Mouse (Mus musculus) embryonic facial prominence, embryonic 15.5 days (tissue): ENCODE results near the gene Apoe. TPM values are rescaled to one million over a fixed set of nuclear protein-coding genes. Genes with fewer than 3 reads are reported as not detected.

ENCODE experiments used
- ATAC-seq: fragments of 200-750 bp; cut with Nextera tagmentation; 2 replicates; pipeline ENCODE4 v1.8.0; 2017; ENCODE audit warnings: low read depth, moderate TSS enrichment; ENCODE audit not compliant: insufficient number of reproducible peaks, low FRiP score, low TSS enrichment
- H3K27ac ChIP-seq: fragments of 300-500 bp; sonication (generic); replicated peaks from 2 replicates; pipeline ENCODE4 v1.5.1; 2015; ENCODE audit warnings: mild to moderate bottlenecking, inconsistent platforms
- H3K27me3 ChIP-seq: fragments of 300-500 bp; sonication (generic); 2 replicates; pipeline ENCODE4 v1.6.1; 2015; ENCODE audit warnings: inconsistent platforms
- H3K36me3 ChIP-seq: fragments of 300-500 bp; sonication (generic); 2 replicates; pipeline ENCODE4 v1.6.1; 2015; ENCODE audit warnings: mild to moderate bottlenecking, inconsistent platforms
- H3K4me1 ChIP-seq: fragments of 300-500 bp; sonication (generic); 2 replicates; pipeline ENCODE4 v1.6.1; 2015; ENCODE audit warnings: inconsistent platforms
- H3K4me2 ChIP-seq: fragments of 300-500 bp; sonication (generic); replicated peaks from 2 replicates; pipeline ENCODE4 v1.6.1; 2015; ENCODE audit warnings: mild to moderate bottlenecking, inconsistent platforms
- H3K4me3 ChIP-seq: fragments of 300-500 bp; sonication (generic); replicated peaks from 2 replicates; pipeline ENCODE4 v1.5.1; 2015; ENCODE audit warnings: mild to moderate bottlenecking, inconsistent platforms
- H3K9ac ChIP-seq: fragments of 300-500 bp; sonication (generic); 2 replicates; pipeline ENCODE4 v1.6.1; 2015; ENCODE audit warnings: inconsistent platforms
- H3K9me3 ChIP-seq: fragments of 300-500 bp; sonication (generic); replicated peaks from 2 replicates; pipeline ENCODE4 v1.6.1; 2016; ENCODE audit warnings: inconsistent platforms
- WGBS: fragments of 180-500 bp; shearing (Covaris S2); methylation state at CpG from one replicate; pipeline ENCODE4 v1.1.7; 2015; 5-methylcytosine and 5-hydroxymethylcytosine counted together
- polyA plus RNA-seq: library from polyadenylated mRNA; unstranded; fragments of >200 nt; fragmentation: Nextera tagmentation; extraction: Ambion mirVana; gene quantifications from 2 replicates; pipeline ENCODE4 v1.2.1, GENCODE M21; 2015

The Apoe gene
- polyA plus RNA-seq: 442 and 474 TPM in 2 replicates

GRCm38 (mm10) chr7:19698907-19699826 is at the start of gene Apoe:
Apoe (minus strand) TSS chr7:19699188.
- H3K27me3 ChIP-seq: no peaks in the 10 kb centered on the region
- H3K4me3 ChIP-seq: peak within 1 kb of the TSS; percentile 41
- peak within 1 kb of the TSS; percentile 80 for H3K4me2 ChIP-seq
- WGBS: under 1% methylated on average over 20 of the region's 20 CpGs
- peak within 1 kb of the TSS; percentile 21 for H3K9ac ChIP-seq
- H3K4me1 ChIP-seq: peaks cover 34% of the 10 kb centered on the region
- ATAC-seq: peak; percentile 48
- H3K27ac ChIP-seq: peak within 1 kb of the TSS; percentile 36
- no peaks in the 10 kb centered on the region for H3K9me3 ChIP-seq
- H3K36me3 ChIP-seq: peaks cover 31% of the 10 kb centered on the region

- peaks cover 46% of the 10 kb centered on the region for H3K4me1 ChIP-seq
- H3K36me3 ChIP-seq: peaks cover 4% of the 10 kb centered on the region; the same call in 1 of the 2 replicates
- no peaks in the 10 kb centered on the region for H3K27me3 ChIP-seq
- 6% methylated on average over 25 of the region's 25 CpGs for WGBS
- no peak overlapping the region for H3K9ac ChIP-seq
- ATAC-seq: no peak
- H3K4me3 ChIP-seq: peak overlapping the region; percentile 87
- no peaks in the 10 kb centered on the region for H3K9me3 ChIP-seq
- peak overlapping the region; percentile 40 for H3K27ac ChIP-seq
- H3K4me2 ChIP-seq: peak overlapping the region; percentile 74
Measured at GRCm38 (mm10) chr7:19747420-19748218, 48.6 kb upstream of the Apoe start.

GRCm38 (mm10) chr7:19746426-19747201 is 47.6 kb upstream of the Apoe start:
- no peak for ATAC-seq

GRCm38 (mm10) chr7:19745971-19746370 is 47.0 kb upstream of the Apoe start:
- H3K27ac ChIP-seq: no peak overlapping the region
- no peaks in the 10 kb centered on the region for H3K27me3 ChIP-seq
- no peak overlapping the region for H3K4me2 ChIP-seq
- H3K4me1 ChIP-seq: peaks cover 53% of the 10 kb centered on the region
- peaks cover 4% of the 10 kb centered on the region; the same call in 1 of the 2 replicates for H3K36me3 ChIP-seq
- WGBS: 85% methylated on average over 8 of the region's 10 CpGs
- no peak for ATAC-seq
- no peak overlapping the region for H3K4me3 ChIP-seq
- no peaks in the 10 kb centered on the region for H3K9me3 ChIP-seq
- H3K9ac ChIP-seq: no peak overlapping the region

More at GRCm38 (mm10) chr7:19746426-19747201, 47.6 kb upstream of the Apoe start:
- Histone ChIP-seq H3K27me3 (no peaks in the 10 kb centered on the region), H3K9me3 (no peaks in the 10 kb centered on the region), H3K4me3 (peak overlapping the region; percentile 87; the same call in 1 of the 2 replicates), H3K36me3 (peaks cover 4% of the 10 kb centered on the region; the same call in 1 of the 2 replicates), H3K4me2 (peak overlapping the region; percentile 74), H3K4me1 (peaks cover 51% of the 10 kb centered on the region), H3K27ac (peak overlapping the region; percentile 40), H3K9ac (no peak overlapping the region)
- WGBS: 23% methylated on average over 6 of the region's 6 CpGs

GRCm38 (mm10) chr7:19744590-19745385 is 45.8 kb upstream of the Apoe start:
- Histone ChIP-seq H3K36me3 (peaks cover 4% of the 10 kb centered on the region; the same call in 1 of the 2 replicates), H3K27me3 (no peaks in the 10 kb centered on the region), H3K9ac (no peak overlapping the region), H3K27ac (0 out of 2 replicates have a peak overlapping the region, but pooled peaks have one; percentile 34), H3K4me3 (no peak overlapping the region), H3K9me3 (no peaks in the 10 kb centered on the region), H3K4me2 (no peak overlapping the region), H3K4me1 (peaks cover 45% of the 10 kb centered on the region)
- WGBS: 59% methylated on average over 14 of the region's 14 CpGs
- ATAC-seq: no peak

GRCm38 (mm10) chr7:19743791-19744190 is 44.8 kb upstream of the Apoe start:
- Histone ChIP-seq H3K4me1 (peaks cover 45% of the 10 kb centered on the region), H3K27me3 (no peaks in the 10 kb centered on the region), H3K4me2 (no peak overlapping the region), H3K36me3 (peaks cover 11% of the 10 kb centered on the region; the same call in 1 of the 2 replicates), H3K9ac (no peak overlapping the region), H3K27ac (no peak overlapping the region), H3K9me3 (no peaks in the 10 kb centered on the region), H3K4me3 (no peak overlapping the region)
- ATAC-seq: no peak
- 84% methylated on average over 6 of the region's 6 CpGs for WGBS

- Histone ChIP-seq H3K27ac (no peak overlapping the region), H3K9ac (no peak overlapping the region), H3K4me1 (peaks cover 35% of the 10 kb centered on the region), H3K27me3 (no peaks in the 10 kb centered on the region), H3K4me3 (no peak overlapping the region), H3K4me2 (no peak overlapping the region), H3K9me3 (no peaks in the 10 kb centered on the region), H3K36me3 (peaks cover 20% of the 10 kb centered on the region)
- 58% methylated on average over 5 of the region's 5 CpGs for WGBS
- no peak for ATAC-seq
Measured at GRCm38 (mm10) chr7:19742468-19742867, 43.5 kb upstream of the Apoe start.

GRCm38 (mm10) chr7:19741329-19742031 is 42.5 kb upstream of the Apoe start:
- 11% methylated on average over 8 of the region's 8 CpGs for WGBS
- Histone ChIP-seq H3K9me3 (no peaks in the 10 kb centered on the region), H3K9ac (no peak overlapping the region), H3K27me3 (no peaks in the 10 kb centered on the region), H3K4me3 (no peak overlapping the region), H3K4me2 (peak overlapping the region; percentile 15), H3K27ac (peak overlapping the region; percentile 58), H3K36me3 (peaks cover 30% of the 10 kb centered on the region), H3K4me1 (peaks cover 25% of the 10 kb centered on the region)
- peak; percentile 52 for ATAC-seq

- ATAC-seq: no peak
- H3K9me3 ChIP-seq: no peaks in the 10 kb centered on the region
- peaks cover 19% of the 10 kb centered on the region for H3K4me1 ChIP-seq
- H3K9ac ChIP-seq: no peak overlapping the region
- no peaks in the 10 kb centered on the region for H3K27me3 ChIP-seq
- peaks cover 37% of the 10 kb centered on the region for H3K36me3 ChIP-seq
- H3K4me2 ChIP-seq: no peak overlapping the region
- no peak overlapping the region for H3K27ac ChIP-seq
- no peak overlapping the region for H3K4me3 ChIP-seq
- 91% methylated on average over 11 of the region's 11 CpGs for WGBS
Measured at GRCm38 (mm10) chr7:19740269-19740668, 41.3 kb upstream of the Apoe start.
